Mouse (Mus musculus) myocyte (in vitro differentiated cells): ENCODE measurements around the gene Phyhd1. TPM values are rescaled to one million over a fixed set of nuclear protein-coding genes. Genes with fewer than 3 reads are reported as not detected.
A peak's percentile ranks its signal among the peaks of the same experiment; 100 is the strongest.

Experiments used
- H3K27me3 ChIP-seq: one replicate; pipeline ENCODE4 v1.6.1; 2011; ENCODE audit not compliant: control insufficient read depth, insufficient read depth, insufficient read length
- H3K36me3 ChIP-seq: one replicate; pipeline ENCODE4 v1.6.1; 2011; ENCODE audit not compliant: control insufficient read depth, insufficient read depth
- H3K4me2 ChIP-seq: one replicate; pipeline ENCODE4 v1.6.1; 2011; ENCODE audit warnings: low read depth, control low read depth
- H3K4me3 ChIP-seq: one replicate; pipeline ENCODE4 v1.5.1; 2011; ENCODE audit warnings: mild to moderate bottlenecking, control low read depth, moderate library complexity
- H3K79me2 ChIP-seq: one replicate; pipeline ENCODE4 v1.6.1; 2011; ENCODE audit not compliant: control insufficient read depth, insufficient read depth
- H3ac ChIP-seq: one replicate; pipeline ENCODE4 v1.6.1; 2011; ENCODE audit not compliant: control insufficient read depth, insufficient read length
- CEBPB ChIP-seq: IDR thresholded peaks from 2 replicates; pipeline ENCODE4 v1.6.1; 2011; ENCODE audit warnings: mild to moderate bottlenecking, moderate library complexity; ENCODE audit not compliant: poor library complexity, insufficient read depth, severe bottlenecking
- E2F4 ChIP-seq: IDR thresholded peaks from one replicate; pipeline ENCODE4 v1.6.1; 2011; ENCODE audit warnings: mild to moderate bottlenecking, control low read depth, moderate library complexity; ENCODE audit not compliant: insufficient read depth
- MAX ChIP-seq: IDR thresholded peaks from one replicate; pipeline ENCODE4 v1.6.1; 2011; ENCODE audit warnings: low read depth, mild to moderate bottlenecking, control low read depth
- MYOD1 ChIP-seq, 3 experiments: IDR thresholded peaks; one replicate each; pipeline ENCODE4 v1.6.1; 2011; ENCODE audit warnings: control low read depth in 2 of 3, low read depth in 2 of 3, mild to moderate bottlenecking in 2 of 3, moderate library complexity in 1 of 3; ENCODE audit not compliant: insufficient read length in 2 of 3, control insufficient read depth in 1 of 3
- MYOG ChIP-seq, 3 experiments: IDR thresholded peaks; one replicate each; pipeline ENCODE4 v1.6.1; 2011; ENCODE audit warnings: control low read depth in 2 of 3, low read depth in 2 of 3, mild to moderate bottlenecking in 2 of 3; ENCODE audit not compliant: insufficient read length in 2 of 3, control insufficient read depth in 1 of 3, insufficient read depth in 1 of 3
- POLR2A ChIP-seq: IDR thresholded peaks from one replicate; pipeline ENCODE4 v1.6.1; 2011; ENCODE audit warnings: low read depth, mild to moderate bottlenecking, control low read depth, moderate library complexity; ENCODE audit not compliant: insufficient read length
- POLR2AphosphoS2 ChIP-seq: IDR thresholded peaks from one replicate; pipeline ENCODE4 v1.6.1; 2011; ENCODE audit warnings: low read depth, control low read depth; ENCODE audit not compliant: insufficient read length
- REST ChIP-seq: IDR thresholded peaks from one replicate; pipeline ENCODE4 v1.6.1; 2011; ENCODE audit warnings: mild to moderate bottlenecking, control low read depth, moderate library complexity; ENCODE audit not compliant: insufficient read depth, insufficient read length
- SRF ChIP-seq: IDR thresholded peaks from one replicate; pipeline ENCODE4 v1.6.1; 2011; ENCODE audit warnings: low read depth; ENCODE audit not compliant: control insufficient read depth, insufficient read length
- TCF12 ChIP-seq: IDR thresholded peaks from one replicate; pipeline ENCODE4 v1.6.1; 2011; ENCODE audit warnings: mild to moderate bottlenecking, control low read depth; ENCODE audit not compliant: poor library complexity, insufficient read depth, severe bottlenecking
- TCF3 ChIP-seq: IDR thresholded peaks from one replicate; pipeline ENCODE4 v1.6.1; 2011; ENCODE audit warnings: low read depth, control low read depth; ENCODE audit not compliant: insufficient read length
- USF1 ChIP-seq: IDR thresholded peaks from one replicate; pipeline ENCODE4 v1.6.1; 2011; ENCODE audit warnings: low read depth, mild to moderate bottlenecking, control low read depth, moderate library complexity
- polyA plus RNA-seq: library from polyadenylated mRNA; unstranded; fragments of >200 nt; fragmentation: generic; extraction: Trizol; gene quantifications from one replicate; pipeline ENCODE4 v1.2.1, GENCODE M21; 2012; ENCODE audit warnings: missing spikeins

Phyhd1 gene
- polyA plus RNA-seq, 1 experiment, result 14.7 TPM

GRCm38 (mm10) chr2:30268371-30268770, 2.4 kb downstream of the Phyhd1 start:
- no peaks in the 10 kb centered on the region for H3K79me2 ChIP-seq
- no peaks in the 10 kb centered on the region for H3K27me3 ChIP-seq
- no peak overlapping the region for H3K4me3 ChIP-seq
- TF ChIP-seq REST, result no peak
- TF ChIP-seq SRF, result no peak
- no peak for TF ChIP-seq MAX
- no peak for TF ChIP-seq MYOG (IDR thresholded peaks at IDR 0.05; ENCODE audit: control insufficient read depth in 1 of 3, insufficient read depth in 1 of 3, insufficient read length in 2 of 3, low read depth in 2 of 3)
- TF ChIP-seq TCF12, result no peak
- TF ChIP-seq USF1, result no peak
- TF ChIP-seq CEBPB, result no peak
- no peak for TF ChIP-seq POLR2AphosphoS2
- TF ChIP-seq MYOD1 (IDR thresholded peaks at IDR 0.05; ENCODE audit: control insufficient read depth in 1 of 3, insufficient read length in 2 of 3, low read depth in 2 of 3), result no peak
- TF ChIP-seq TCF3, result no peak
- no peak overlapping the region for H3K4me2 ChIP-seq
- peaks cover 18% of the 10 kb centered on the region for H3K36me3 ChIP-seq
- H3ac ChIP-seq, result no peak overlapping the region

GRCm38 (mm10) chr2:30269241-30269990, 3.4 kb downstream of the Phyhd1 start:
- no peak overlapping the region for H3K4me3 ChIP-seq
- no peaks in the 10 kb centered on the region for H3K27me3 ChIP-seq

GRCm38 (mm10) chr2:30270134-30270533, 4.1 kb downstream of the Phyhd1 start:
- TF ChIP-seq TCF12, result no peak
- TF ChIP-seq REST, result no peak
- TF ChIP-seq POLR2A, result no peak
- TF ChIP-seq MYOG (IDR thresholded peaks at IDR 0.05; ENCODE audit: control insufficient read depth in 1 of 3, insufficient read depth in 1 of 3, insufficient read length in 2 of 3, low read depth in 2 of 3), result no peak
- no peak for TF ChIP-seq POLR2AphosphoS2
- no peak for TF ChIP-seq CEBPB
- TF ChIP-seq E2F4, result no peak
- peak overlapping the region; percentile 56 for H3K4me2 ChIP-seq
- no peaks in the 10 kb centered on the region for H3K79me2 ChIP-seq
- no peak overlapping the region for H3ac ChIP-seq
- H3K27me3 ChIP-seq, result no peaks in the 10 kb centered on the region
- H3K4me3 ChIP-seq, result no peak overlapping the region
- H3K36me3 ChIP-seq, result peaks cover under 1% of the 10 kb centered on the region

More at GRCm38 (mm10) chr2:30269241-30269990, 3.4 kb downstream of the Phyhd1 start:
- Histone ChIP-seq H3K4me2 (peak overlapping the region; percentile 56), H3K36me3 (peaks cover 8% of the 10 kb centered on the region), H3K79me2 (no peaks in the 10 kb centered on the region), H3ac (no peak overlapping the region)
- TF ChIP-seq TCF3, result no peak
- TF ChIP-seq E2F4, result no peak
- TF ChIP-seq SRF, result no peak
- TF ChIP-seq MAX, result no peak
- TF ChIP-seq POLR2A, result no peak
- no peak for TF ChIP-seq TCF12
- no peak for TF ChIP-seq CEBPB
- TF ChIP-seq MYOG (IDR thresholded peaks at IDR 0.05; ENCODE audit: control insufficient read depth in 1 of 3, insufficient read depth in 1 of 3, insufficient read length in 2 of 3, low read depth in 2 of 3), result no peak
- TF ChIP-seq POLR2AphosphoS2, result no peak
- no peak for TF ChIP-seq REST
- no peak for TF ChIP-seq MYOD1 (IDR thresholded peaks at IDR 0.05; ENCODE audit: control insufficient read depth in 1 of 3, insufficient read length in 2 of 3, low read depth in 2 of 3)

- Histone ChIP-seq H3K36me3 (no peaks in the 10 kb centered on the region), H3ac (no peak within 1 kb of the TSS), H3K79me2 (peaks cover 16% of the 10 kb centered on the region), H3K4me2 (no peak within 1 kb of the TSS), H3K4me3 (no peak within 1 kb of the TSS), H3K27me3 (no peaks in the 10 kb centered on the region)
- TF ChIP-seq CEBPB, result no peak
- TF ChIP-seq POLR2AphosphoS2, result peak; percentile 25
Measured at GRCm38 (mm10) chr2:30280743-30281142, 14.7 kb downstream of the Phyhd1 start, which contains the start of gene Gm28038. Gene Gm28038, plus strand, starts transcription at chr2:30281043.

GRCm38 (mm10) chr2:30281651-30282050, 15.6 kb downstream of the Phyhd1 start:
- H3ac ChIP-seq, result no peak overlapping the region
- no peaks in the 10 kb centered on the region for H3K27me3 ChIP-seq
- TF ChIP-seq MYOG (IDR thresholded peaks at IDR 0.05; ENCODE audit: control insufficient read depth in 1 of 3, insufficient read depth in 1 of 3, insufficient read length in 2 of 3, low read depth in 2 of 3) (no peak), POLR2AphosphoS2 (peak; percentile 30)
- H3K36me3 ChIP-seq, result no peaks in the 10 kb centered on the region
- H3K4me3 ChIP-seq, result no peak overlapping the region
- H3K4me2 ChIP-seq, result no peak overlapping the region
- peaks cover 21% of the 10 kb centered on the region for H3K79me2 ChIP-seq
